Mouse (Mus musculus) MEL (cell line): ENCODE data around the gene Gpx5. TPM values are rescaled to one million over a fixed set of nuclear protein-coding genes. Genes with fewer than 3 reads are reported as not detected.

Source experiments
- DNase-seq: peaks from one replicate; pipeline ENCODE4 v3.0.0; 2011; ENCODE audit warnings: low read depth, low spot score
- H3K27ac ChIP-seq: 2 replicates; pipeline ENCODE4 v1.5.1; 2012; ENCODE audit warnings: low read depth, mild to moderate bottlenecking, control low read depth, low read length, moderate library complexity; ENCODE audit not compliant: control insufficient read depth
- H3K27me3 ChIP-seq, 2 experiments: fragments of 150-350 bp in 1 of 2; sonication (generic) in 1 of 2; 2 replicates each; pipeline ENCODE4 v1.6.1; 2012; ENCODE audit warnings: low read length in 2 of 2, mild to moderate bottlenecking in 2 of 2, improper control_type of control experiment in 1 of 2, moderate library complexity in 1 of 2; ENCODE audit not compliant: insufficient read depth in 2 of 2, control insufficient read depth in 1 of 2
- H3K36me3 ChIP-seq, 2 experiments: 2 replicates each; pipeline ENCODE4 v1.6.1; 2012 to 2014; ENCODE audit warnings: low read length in 2 of 2, improper control_type of control experiment in 1 of 2, inconsistent platforms in 1 of 2, mild to moderate bottlenecking in 1 of 2; ENCODE audit not compliant: insufficient read depth in 2 of 2, control insufficient read depth in 1 of 2
- H3K4me1 ChIP-seq, 2 experiments: fragments of 150-350 bp in 1 of 2; sonication (generic) in 1 of 2; 2 replicates each; pipeline ENCODE4 v1.6.1; 2012; ENCODE audit warnings: low read length in 2 of 2, improper control_type of control experiment in 1 of 2, mild to moderate bottlenecking in 1 of 2; ENCODE audit not compliant: insufficient read depth in 2 of 2, control insufficient read depth in 1 of 2
- H3K4me3 ChIP-seq, 2 experiments: fragments of 150-350 bp in 1 of 2; sonication (generic) in 1 of 2; 2 replicates each; pipeline ENCODE4 v1.5.1; 2012; ENCODE audit warnings: low read depth in 2 of 2, low read length in 2 of 2, mild to moderate bottlenecking in 2 of 2, moderate library complexity in 2 of 2, control low read depth in 1 of 2, improper control_type of control experiment in 1 of 2; ENCODE audit not compliant: control insufficient read depth in 1 of 2, insufficient read depth in 1 of 2
- H3K79me2 ChIP-seq: 2 replicates; pipeline ENCODE4 v1.6.1; 2012; ENCODE audit warnings: mild to moderate bottlenecking, low read length, moderate library complexity; ENCODE audit not compliant: control insufficient read depth, poor library complexity, insufficient read depth
- H3K9ac ChIP-seq: 2 replicates; pipeline ENCODE4 v1.6.1; 2012; ENCODE audit warnings: low read depth, mild to moderate bottlenecking, control low read depth, low read length, moderate library complexity; ENCODE audit not compliant: control insufficient read depth, poor library complexity, severe bottlenecking
- H3K9me3 ChIP-seq: fragments of 150-350 bp; sonication (generic); replicated peaks from 2 replicates; pipeline ENCODE4 v1.6.1; 2012; ENCODE audit warnings: mild to moderate bottlenecking, low read length, improper control_type of control experiment, moderate library complexity; ENCODE audit not compliant: insufficient read depth
- E2F4 ChIP-seq: IDR thresholded peaks from 2 replicates; pipeline ENCODE4 v1.6.1; 2011; ENCODE audit warnings: low read depth, low read length, improper control_type of control experiment, borderline replicate concordance
- ELF1 ChIP-seq: IDR thresholded peaks from 2 replicates; pipeline ENCODE4 v1.6.1; 2014; ENCODE audit warnings: low read depth, mild to moderate bottlenecking, inconsistent platforms, low read length, improper control_type of control experiment, moderate library complexity
- ETS1 ChIP-seq: IDR thresholded peaks from 2 replicates; pipeline ENCODE4 v1.6.1; 2012; ENCODE audit warnings: low read depth, mild to moderate bottlenecking, inconsistent platforms, low read length, improper control_type of control experiment, moderate library complexity
- GATA1 ChIP-seq: IDR thresholded peaks from 2 replicates; pipeline ENCODE4 v1.6.1; 2011; ENCODE audit warnings: low read depth, low read length, improper control_type of control experiment
- KAT2A ChIP-seq: conservative IDR thresholded peaks from 2 replicates; pipeline ENCODE4 v1.6.1; 2012; ENCODE audit warnings: low read depth, low read length, improper control_type of control experiment, inconsistent platforms
- MAFK ChIP-seq: IDR thresholded peaks from 2 replicates; pipeline ENCODE4 v1.6.1; 2011; ENCODE audit warnings: low read depth, mild to moderate bottlenecking, low read length, improper control_type of control experiment, borderline replicate concordance
- MAX ChIP-seq: IDR thresholded peaks from 2 replicates; pipeline ENCODE4 v1.6.1; 2011; ENCODE audit warnings: low read length, improper control_type of control experiment
- NRF1 ChIP-seq: IDR thresholded peaks from 2 replicates; pipeline ENCODE4 v1.6.1; 2014; ENCODE audit warnings: low read depth, mild to moderate bottlenecking, inconsistent platforms, low read length, improper control_type of control experiment, moderate library complexity; ENCODE audit not compliant: poor library complexity, insufficient read depth, severe bottlenecking
- POLR2AphosphoS5 ChIP-seq: IDR thresholded peaks from 2 replicates; pipeline ENCODE4 v1.6.1; 2012; ENCODE audit warnings: low read depth, borderline replicate concordance, mild to moderate bottlenecking, inconsistent platforms, low read length, moderate library complexity, mixed read lengths
- SIN3A ChIP-seq: IDR thresholded peaks from 2 replicates; pipeline ENCODE4 v1.6.1; 2012; ENCODE audit warnings: low read length, improper control_type of control experiment, inconsistent platforms
- TBP ChIP-seq: IDR thresholded peaks from 2 replicates; pipeline ENCODE4 v1.8.0; 2011; ENCODE audit warnings: low read depth, low read length, improper control_type of control experiment
- polyA plus RNA-seq, 2 experiments: library from polyadenylated mRNA; stranded (reverse) in 1 of 2; unstranded in 1 of 2; fragments of >175 nt in 1 of 2; fragments of >200 nt in 1 of 2; gene quantifications; 2 replicates each; pipeline versions ENCODE4 v1.2.1 to v1.2.4; 2012; ENCODE audit warnings: low replicate concordance in 2 of 2, low read depth in 1 of 2; ENCODE audit not compliant: insufficient read length in 2 of 2, insufficient read depth in 1 of 2, missing spikeins in 1 of 2
- total RNA-seq: library from RNA; depleted of rRNA; stranded (reverse); fragments of 300-350 nt; gene quantifications from 2 replicates; pipeline ENCODE4 v1.2.3, GENCODE M21; 2012

The Gpx5 gene
- total and polyA plus RNA-seq, 3 experiments = not detected

GRCm38 (mm10) chr13:21264366-21264765 lies 28.2 kb downstream of the Gpx5 start:
- H3K4me3 ChIP-seq = peak overlapping the region; percentile 54 to 85
- no peaks in the 10 kb centered on the region for H3K79me2 ChIP-seq
- H3K4me1 ChIP-seq = peaks cover 0 to 27% of the 10 kb centered on the region in 2 experiments; a peak in 2 of 4 replicates
- peak overlapping the region; percentile 67 for H3K9ac ChIP-seq
- H3K9me3 ChIP-seq = no peaks in the 10 kb centered on the region
- DNase-seq = peak; percentile 88
- no peak overlapping the region for H3K27ac ChIP-seq
- TF ChIP-seq POLR2AphosphoS5 = no peak
- TF ChIP-seq ELF1 = peak; percentile 57; the same call in 1 of the 2 replicates
- 0 out of 2 replicates have a peak, but pooled peaks have one; percentile 22 for TF ChIP-seq GATA1
- TF ChIP-seq MAFK = peak; percentile 96
- TF ChIP-seq NRF1 = no peak
- TF ChIP-seq KAT2A = peak; percentile 12; the same call in 1 of the 2 replicates
- TF ChIP-seq TBP = peak; percentile 100
- peaks cover 0 to 18% of the 10 kb centered on the region in 2 experiments; a peak in 2 of 4 replicates for H3K36me3 ChIP-seq
- H3K27me3 ChIP-seq = no peaks in the 10 kb centered on the region

DNA sequence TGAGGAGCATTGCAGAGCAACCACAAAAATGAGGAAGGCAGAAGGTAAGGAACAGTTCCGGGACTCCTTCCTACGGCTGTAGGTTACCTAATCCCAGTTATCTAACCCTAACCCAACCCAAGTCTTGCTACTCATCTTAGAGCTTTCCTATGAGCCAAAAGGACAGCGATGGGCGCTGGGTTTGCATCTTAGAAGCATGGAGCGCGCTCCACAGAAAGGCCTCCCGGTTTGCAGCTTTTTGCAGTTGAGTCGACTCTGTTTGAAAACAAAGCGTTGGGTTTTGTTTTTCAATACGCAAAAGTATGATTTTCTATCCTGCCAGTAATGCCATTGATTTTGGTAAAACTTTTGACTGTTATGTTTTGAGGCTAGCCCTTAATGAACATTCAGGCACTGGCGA lies 28.6 kb downstream of the Gpx5 start:
- no peak for TF ChIP-seq ETS1
- no peak for TF ChIP-seq MAX
- TF ChIP-seq SIN3A = peak; percentile 34; the same call in 1 of the 2 replicates
- 0 out of 2 replicates have a peak, but pooled peaks have one; percentile 9 for TF ChIP-seq KAT2A
- TF ChIP-seq, all 39 proteins: peak for 2
- Histone ChIP-seq H3K36me3 (peaks cover 0 to 16% of the 10 kb centered on the region in 2 experiments; a peak in 2 of 4 replicates), H3K9ac (peak overlapping the region; percentile 67), H3K4me1 (peaks cover 0 to 27% of the 10 kb centered on the region in 2 experiments; a peak in 2 of 4 replicates), H3K27ac (no peak overlapping the region), H3K27me3 (no peaks in the 10 kb centered on the region), H3K9me3 (no peaks in the 10 kb centered on the region), H3K79me2 (no peaks in the 10 kb centered on the region), H3K4me3 (peak overlapping the region; percentile 54 to 85)
- peak; percentile 62 for DNase-seq

- Histone ChIP-seq H3K9ac (no peak overlapping the region), H3K4me1 (peaks cover 0 to 31% of the 10 kb centered on the region in 2 experiments; a peak in 2 of 4 replicates)
- DNase-seq = peak; percentile 60
Observed at GRCm38 (mm10) chr13:21262787-21263461, 29.6 kb downstream of the Gpx5 start.

More at GRCm38 (mm10) chr13:21262787-21263461, 29.6 kb downstream of the Gpx5 start:
- Histone ChIP-seq H3K36me3 (peaks cover 0 to 13% of the 10 kb centered on the region in 2 experiments; a peak in 2 of 4 replicates), H3K9me3 (no peaks in the 10 kb centered on the region), H3K79me2 (no peaks in the 10 kb centered on the region), H3K27ac (no peak overlapping the region), H3K27me3 (no peaks in the 10 kb centered on the region), H3K4me3 (peak overlapping the region in 1 of 2 experiments; percentile 16; a peak in 1 of 4 replicates)
- TF ChIP-seq MAX (0 out of 2 replicates have a peak, but pooled peaks have one; percentile 24), E2F4 (no peak)
